Mouse (Mus musculus): ENCODE data around the gene Zfp949.
A peak's percentile ranks its signal among the peaks of the same experiment; 100 is the strongest.

- peak; percentile 30 for TF ChIP-seq CTCF (IDR thresholded peaks at IDR 0.05)
- no peak for TF ChIP-seq POLR2A (IDR thresholded peaks at IDR 0.05; ENCODE audit: insufficient read depth, low read depth, low read length)
- TF ChIP-seq EP300 (IDR thresholded peaks at IDR 0.05; ENCODE audit: insufficient read depth, low read depth, low read length), result no peak
Observed at GRCm38 (mm10) chr9:88545534-88545933, 2.3 kb upstream of the Zfp949 start.

Measured in heart, adult 2 months (tissue).